In genomic region chr2:164833314-164833959, GRCm38 (mm10) we compare ENCODE assay signal across 8 mouse cellular contexts. TPM values are rescaled to one million over a fixed set of nuclear protein-coding genes. Genes with fewer than 3 reads are reported as not detected.
A peak's percentile ranks its signal among the peaks of the same experiment; 100 is the strongest.
DNase-seq lines count a peak whose midpoint lies in the region; ATAC-seq and TF ChIP-seq lines count a peak whose summit lies in the region.

Gene Neurl2 (minus strand): TSS chr2:164833456.

- H3K4me2 ChIP-seq in kidney, embryonic 15.5 days = peak within 1 kb of the TSS; percentile 90

- TF ChIP-seq CTCF in bone marrow macrophage, adult 2 months (IDR thresholded peaks at IDR 0.05; ENCODE audit: low read depth, low read length) = no peak
- 0 out of 2 replicates have a peak, but pooled peaks have one; percentile 10 for TF ChIP-seq CTCF in embryonic fibroblast, embryonic 13.5 days (IDR thresholded peaks at IDR 0.05; ENCODE audit: borderline replicate concordance, insufficient read depth, low read length)

- H3K36me3 ChIP-seq in heart, embryonic 10.5 days = peaks cover 38% of the 10 kb centered on the region
- H3K36me3 ChIP-seq in kidney, embryonic 15.5 days = peaks cover 39% of the 10 kb centered on the region

- no peaks in the 10 kb centered on the region for H3K9me3 ChIP-seq in heart, embryonic 10.5 days
- no peaks in the 10 kb centered on the region for H3K9me3 ChIP-seq in kidney, embryonic 15.5 days (replicated peaks)

- ATAC-seq in kidney, embryonic 15.5 days (replicated peaks; ENCODE audit: low FRiP score) = peak; percentile 75
- ATAC-seq in monocyte, adult 5-6 weeks (replicated peaks; ENCODE audit: insufficient number of reproducible peaks, low FRiP score, low TSS enrichment, poor library complexity, severe bottlenecking) = peak; percentile 52

- H3K9ac ChIP-seq in kidney, embryonic 15.5 days = peak within 1 kb of the TSS; percentile 70

- WGBS in heart, embryonic 10.5 days = under 1% methylated on average over 31 of the region's 31 CpGs
- WGBS in kidney, embryonic 15.5 days = under 1% methylated on average over 31 of the region's 31 CpGs

- H3K27me3 ChIP-seq in heart, embryonic 10.5 days (ENCODE audit: insufficient read depth, poor library complexity, severe bottlenecking) = no peaks in the 10 kb centered on the region
- H3K27me3 ChIP-seq in kidney, embryonic 15.5 days = no peaks in the 10 kb centered on the region

- peak within 1 kb of the TSS; percentile 90 for H3K4me3 ChIP-seq in bone marrow macrophage, adult 2 months (ENCODE audit: insufficient read depth, low read length)
- H3K4me3 ChIP-seq in embryonic fibroblast, embryonic 13.5 days (ENCODE audit: insufficient read depth, low read length) = peak within 1 kb of the TSS; percentile 82
- H3K4me3 ChIP-seq in heart, embryonic 10.5 days = peak within 1 kb of the TSS; percentile 83
- peak within 1 kb of the TSS; percentile 71 for H3K4me3 ChIP-seq in kidney, embryonic 15.5 days (replicated peaks)

- peak; percentile 99 for DNase-seq in A20 (ENCODE audit: low read depth, low spot score)
- DNase-seq in heart, embryonic 10.5 days (ENCODE audit: low spot score) = peak; percentile 96
- peak; percentile 87 for DNase-seq in liver
- DNase-seq in spleen, postnatal 4 days (ENCODE audit: low spot score in 2 of 2) = peak; percentile 78 to 87

- H3K4me1 ChIP-seq in bone marrow macrophage, adult 2 months (ENCODE audit: control insufficient read depth, insufficient read depth, low read length) = peaks cover 9% of the 10 kb centered on the region
- H3K4me1 ChIP-seq in embryonic fibroblast, embryonic 13.5 days (ENCODE audit: control insufficient read depth, insufficient read depth, low read length) = no peaks in the 10 kb centered on the region; the same call in 1 of the 2 replicates
- H3K4me1 ChIP-seq in heart, embryonic 10.5 days = peaks cover 30% of the 10 kb centered on the region
- peaks cover 25% of the 10 kb centered on the region for H3K4me1 ChIP-seq in kidney, embryonic 15.5 days

- peak; percentile 93 for TF ChIP-seq POLR2A in bone marrow macrophage, adult 2 months (IDR thresholded peaks at IDR 0.05; ENCODE audit: borderline replicate concordance, low read depth, low read length)
- TF ChIP-seq POLR2A in embryonic fibroblast, embryonic 13.5 days (IDR thresholded peaks at IDR 0.05; ENCODE audit: low read depth, low read length) = peak; percentile 87

- peak within 1 kb of the TSS; percentile 98 for H3K27ac ChIP-seq in bone marrow macrophage, adult 2 months (ENCODE audit: insufficient read depth, low read depth, low read length)
- H3K27ac ChIP-seq in embryonic fibroblast, embryonic 13.5 days (ENCODE audit: insufficient read depth, low read length) = peak within 1 kb of the TSS; percentile 85
- peak within 1 kb of the TSS; percentile 96 for H3K27ac ChIP-seq in heart, embryonic 10.5 days
- H3K27ac ChIP-seq in kidney, embryonic 15.5 days = peak within 1 kb of the TSS; percentile 84

RNA-seq across cellular contexts. Expression of gene Neurl2, which starts in this region (rescaled TPM):
- polyA plus RNA-seq in bone marrow macrophage, adult 2 months (2012; ENCODE audit: insufficient read depth, insufficient read length, missing spikeins) = 21.0 and 25.4 TPM in 2 replicates
- polyA plus RNA-seq in embryonic fibroblast, embryonic 13.5 days (2011; ENCODE audit: insufficient read length, low read depth, missing spikeins) = 5.0 and 7.4 TPM in 2 replicates
- 28.2 and 55.0 TPM in 2 replicates for polyA plus RNA-seq in heart, embryonic 10.5 days (2016; fragmentation: Nextera tagmentation; extraction: Ambion mirVana)
- polyA plus RNA-seq in kidney, embryonic 15.5 days (2015; fragmentation: Nextera tagmentation; extraction: Ambion mirVana) = 7.0 and 8.9 TPM in 2 replicates
- total RNA-seq in monocyte, adult 5-6 weeks (2017) = 0.97 to 3.0 TPM (median 2.3 TPM) in 3 replicates

Comparison
In these comparisons a context has a peak if more than half of its experiments do, and no peak if none do; other contexts are left out.
1. Peak in every context shown above with its lines: DNase-seq, ATAC-seq, H3K4me3 ChIP-seq and H3K27ac ChIP-seq.